Mouse (Mus musculus): ENCODE measurements at regions not wholly inside any gene's neighbourhood (a gene's known extent, or its start where the extent isn't known, plus 50 kb on each side); places are given as distances from the start of the nearest gene placed in this dataset.

- no peak for DNase-seq
- intact Hi-C loops (cut with DNase I), result loop anchor here (10.0 kb wide), 1 partner anchor 188 kb away; the partner anchor contains the start of gene Nck2
These were observed 97.2 kb upstream of the 1500015O10Rik start for GRCm38 (mm10) chr1:43633246-43633645.

GRCm38 (mm10) chr1:43635718-43636117, 94.7 kb upstream of the 1500015O10Rik start:
- no peak for DNase-seq
- intact Hi-C loops (cut with DNase I), result loop anchor here (1.0 to 10.0 kb wide), 3 partner anchors 191 to 493 kb away; partner anchors contain the start of gene Nck2

GRCm38 (mm10) chr1:43637956-43638355, 92.4 kb upstream of the 1500015O10Rik start:
- intact Hi-C loops (cut with DNase I), result loop anchor here (5.0 to 10.0 kb wide), 2 partner anchors 193 to 496 kb away; partner anchors contain the start of gene Nck2
- no peak for DNase-seq

- intact Hi-C loops (cut with DNase I), result no loop called here
- no peak for DNase-seq
These were observed 58.4 kb upstream of the 1500015O10Rik start for GRCm38 (mm10) chr1:43672031-43672430.

Data from gastrocnemius, postnatal 36 days (tissue).